Mouse (Mus musculus) MEL (cell line): ENCODE measurements around the gene Npm1. TPM values are rescaled to one million over a fixed set of nuclear protein-coding genes. Genes with fewer than 3 reads are reported as not detected.

ENCODE experiments used
- DNase-seq: peaks from one replicate; pipeline ENCODE4 v3.0.0; 2011; ENCODE audit warnings: low read depth, low spot score
- H3K27ac ChIP-seq: 2 replicates; pipeline ENCODE4 v1.5.1; 2012; ENCODE audit warnings: low read depth, mild to moderate bottlenecking, control low read depth, low read length, moderate library complexity; ENCODE audit not compliant: control insufficient read depth
- H3K27me3 ChIP-seq, 2 experiments: fragments of 150-350 bp in 1 of 2; sonication (generic) in 1 of 2; 2 replicates each; pipeline ENCODE4 v1.6.1; 2012; ENCODE audit warnings: low read length in 2 of 2, mild to moderate bottlenecking in 2 of 2, improper control_type of control experiment in 1 of 2, moderate library complexity in 1 of 2; ENCODE audit not compliant: insufficient read depth in 2 of 2, control insufficient read depth in 1 of 2
- H3K36me3 ChIP-seq, 2 experiments: 2 replicates each; pipeline ENCODE4 v1.6.1; 2012 to 2014; ENCODE audit warnings: low read length in 2 of 2, improper control_type of control experiment in 1 of 2, inconsistent platforms in 1 of 2, mild to moderate bottlenecking in 1 of 2; ENCODE audit not compliant: insufficient read depth in 2 of 2, control insufficient read depth in 1 of 2
- H3K4me1 ChIP-seq, 2 experiments: fragments of 150-350 bp in 1 of 2; sonication (generic) in 1 of 2; 2 replicates each; pipeline ENCODE4 v1.6.1; 2012; ENCODE audit warnings: low read length in 2 of 2, improper control_type of control experiment in 1 of 2, mild to moderate bottlenecking in 1 of 2; ENCODE audit not compliant: insufficient read depth in 2 of 2, control insufficient read depth in 1 of 2
- H3K4me3 ChIP-seq, 2 experiments: fragments of 150-350 bp in 1 of 2; sonication (generic) in 1 of 2; 2 replicates each; pipeline ENCODE4 v1.5.1; 2012; ENCODE audit warnings: low read depth in 2 of 2, low read length in 2 of 2, mild to moderate bottlenecking in 2 of 2, moderate library complexity in 2 of 2, control low read depth in 1 of 2, improper control_type of control experiment in 1 of 2; ENCODE audit not compliant: control insufficient read depth in 1 of 2, insufficient read depth in 1 of 2
- H3K79me2 ChIP-seq: 2 replicates; pipeline ENCODE4 v1.6.1; 2012; ENCODE audit warnings: mild to moderate bottlenecking, low read length, moderate library complexity; ENCODE audit not compliant: control insufficient read depth, poor library complexity, insufficient read depth
- H3K9ac ChIP-seq: 2 replicates; pipeline ENCODE4 v1.6.1; 2012; ENCODE audit warnings: low read depth, mild to moderate bottlenecking, control low read depth, low read length, moderate library complexity; ENCODE audit not compliant: control insufficient read depth, poor library complexity, severe bottlenecking
- H3K9me3 ChIP-seq: fragments of 150-350 bp; sonication (generic); replicated peaks from 2 replicates; pipeline ENCODE4 v1.6.1; 2012; ENCODE audit warnings: mild to moderate bottlenecking, low read length, improper control_type of control experiment, moderate library complexity; ENCODE audit not compliant: insufficient read depth
- ELF1 ChIP-seq: IDR thresholded peaks from 2 replicates; pipeline ENCODE4 v1.6.1; 2014; ENCODE audit warnings: low read depth, mild to moderate bottlenecking, inconsistent platforms, low read length, improper control_type of control experiment, moderate library complexity
- EP300 ChIP-seq, 2 experiments: IDR thresholded peaks; 2 replicates each; pipeline ENCODE4 v1.6.1; 2011; ENCODE audit warnings: improper control_type of control experiment in 2 of 2, low read length in 2 of 2, low read depth in 1 of 2, mild to moderate bottlenecking in 1 of 2
- MEF2A ChIP-seq: IDR thresholded peaks from 2 replicates; pipeline ENCODE4 v1.6.1; 2014; ENCODE audit warnings: low read depth, mild to moderate bottlenecking, inconsistent platforms, low read length, improper control_type of control experiment; ENCODE audit not compliant: poor library complexity, insufficient replicate concordance, severe bottlenecking; ENCODE audit errors: extremely low read depth
- MXI1 ChIP-seq: IDR thresholded peaks from 2 replicates; pipeline ENCODE4 v1.6.1; 2011; ENCODE audit warnings: mild to moderate bottlenecking, low read depth, low read length, improper control_type of control experiment
- MYC ChIP-seq: IDR thresholded peaks from 2 replicates; pipeline ENCODE4 v1.6.1; 2011; ENCODE audit warnings: low read depth, mild to moderate bottlenecking, low read length, improper control_type of control experiment, moderate library complexity
- NRF1 ChIP-seq: IDR thresholded peaks from 2 replicates; pipeline ENCODE4 v1.6.1; 2014; ENCODE audit warnings: low read depth, mild to moderate bottlenecking, inconsistent platforms, low read length, improper control_type of control experiment, moderate library complexity; ENCODE audit not compliant: poor library complexity, insufficient read depth, severe bottlenecking
- POLR2A ChIP-seq, 2 experiments: IDR thresholded peaks; 2 replicates each; pipeline ENCODE4 v1.6.1; 2011 to 2012; ENCODE audit warnings: low read length in 2 of 2, mild to moderate bottlenecking in 2 of 2, control low read depth in 1 of 2, improper control_type of control experiment in 1 of 2, low read depth in 1 of 2, moderate library complexity in 1 of 2; ENCODE audit not compliant: control insufficient read depth in 1 of 2, insufficient read depth in 1 of 2, poor library complexity in 1 of 2
- RAD21 ChIP-seq: IDR thresholded peaks from 2 replicates; pipeline ENCODE4 v1.6.1; 2011; ENCODE audit warnings: mild to moderate bottlenecking, low read depth, low read length, improper control_type of control experiment
- SIN3A ChIP-seq: IDR thresholded peaks from 2 replicates; pipeline ENCODE4 v1.6.1; 2012; ENCODE audit warnings: low read length, improper control_type of control experiment, inconsistent platforms
- UBTF ChIP-seq: IDR thresholded peaks from 2 replicates; pipeline ENCODE4 v1.6.1; 2012; ENCODE audit warnings: low read depth, mild to moderate bottlenecking, inconsistent platforms, low read length, improper control_type of control experiment, moderate library complexity, borderline replicate concordance; ENCODE audit not compliant: insufficient read depth
- USF1 ChIP-seq: IDR thresholded peaks from 2 replicates; pipeline ENCODE4 v1.6.1; 2014; ENCODE audit warnings: low read depth, mild to moderate bottlenecking, inconsistent platforms, low read length, improper control_type of control experiment, moderate library complexity
- USF2 ChIP-seq, 2 experiments: IDR thresholded peaks; 2 replicates each; pipeline ENCODE4 v1.6.1; 2011 to 2012; ENCODE audit warnings: improper control_type of control experiment in 2 of 2, low read length in 2 of 2, borderline replicate concordance in 1 of 2, inconsistent platforms in 1 of 2, low read depth in 1 of 2, mild to moderate bottlenecking in 1 of 2; ENCODE audit not compliant: insufficient read depth in 1 of 2
- polyA plus RNA-seq, 2 experiments: library from polyadenylated mRNA; stranded (reverse) in 1 of 2; unstranded in 1 of 2; fragments of >175 nt in 1 of 2; fragments of >200 nt in 1 of 2; gene quantifications; 2 replicates each; pipeline versions ENCODE4 v1.2.1 to v1.2.4; 2012; ENCODE audit warnings: low replicate concordance in 2 of 2, low read depth in 1 of 2; ENCODE audit not compliant: insufficient read length in 2 of 2, insufficient read depth in 1 of 2, missing spikeins in 1 of 2
- total RNA-seq: library from RNA; depleted of rRNA; stranded (reverse); fragments of 300-350 nt; gene quantifications from 2 replicates; pipeline ENCODE4 v1.2.3, GENCODE M21; 2012

Npm1 gene
- total and polyA plus RNA-seq, 3 experiments = 839 to 4,033 (median 3,244) TPM

DNA sequence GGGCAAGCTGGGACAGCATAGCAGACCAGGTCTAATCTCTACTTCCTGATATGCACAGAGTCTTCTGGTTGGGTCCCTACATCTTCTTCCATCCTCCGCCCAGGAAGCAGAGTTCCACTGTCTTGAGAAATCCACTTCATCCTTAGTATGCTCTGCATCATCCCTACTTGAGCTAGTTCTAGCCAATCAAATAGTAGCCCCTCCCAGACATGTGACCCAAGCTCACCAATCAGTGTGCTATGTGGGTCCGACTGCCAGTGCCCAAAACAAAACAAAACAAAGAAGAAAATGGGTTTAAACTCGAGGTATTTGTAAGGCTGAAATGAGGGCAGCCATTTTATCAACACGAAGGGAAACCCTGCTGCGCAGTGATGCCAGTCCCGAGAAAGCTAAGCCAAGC lies 44.5 kb downstream of the Npm1 start:
- peak; percentile 17 for DNase-seq

GRCm38 (mm10) chr11:33115796-33116195 lies 47.2 kb downstream of the Npm1 start:
- H3K36me3 ChIP-seq = no peaks in the 10 kb centered on the region; a peak in 1 of 4 replicates
- no peak overlapping the region for H3K4me3 ChIP-seq
- H3K9me3 ChIP-seq = no peaks in the 10 kb centered on the region
- no peaks in the 10 kb centered on the region for H3K79me2 ChIP-seq
- H3K27ac ChIP-seq = no peak overlapping the region
- no peaks in the 10 kb centered on the region; a peak in 1 of 4 replicates for H3K27me3 ChIP-seq
- H3K4me1 ChIP-seq = no peaks in the 10 kb centered on the region
- no peak for DNase-seq
- H3K9ac ChIP-seq = no peak overlapping the region
- no peak for TF ChIP-seq MYC
- TF ChIP-seq MXI1 = no peak
- no peak for TF ChIP-seq SIN3A
- TF ChIP-seq USF2 (IDR thresholded peaks at IDR 0.05; ENCODE audit: borderline replicate concordance in 1 of 2, insufficient read depth in 1 of 2, low read depth in 1 of 2, low read length in 2 of 2) = no peak
- TF ChIP-seq RAD21 = no peak

More for the DNA sequence above, 44.5 kb downstream of the Npm1 start:
- no peaks in the 10 kb centered on the region for H3K4me1 ChIP-seq
- TF ChIP-seq USF1 = peak; percentile 72
- TF ChIP-seq NRF1 = no peak
- no peaks in the 10 kb centered on the region; a peak in 1 of 4 replicates for H3K36me3 ChIP-seq
- no peak overlapping the region for H3K9ac ChIP-seq
- no peaks in the 10 kb centered on the region for H3K27me3 ChIP-seq
- no peaks in the 10 kb centered on the region for H3K79me2 ChIP-seq
- H3K4me3 ChIP-seq = no peak overlapping the region
- no peak overlapping the region for H3K27ac ChIP-seq
- no peaks in the 10 kb centered on the region for H3K9me3 ChIP-seq

DNA sequence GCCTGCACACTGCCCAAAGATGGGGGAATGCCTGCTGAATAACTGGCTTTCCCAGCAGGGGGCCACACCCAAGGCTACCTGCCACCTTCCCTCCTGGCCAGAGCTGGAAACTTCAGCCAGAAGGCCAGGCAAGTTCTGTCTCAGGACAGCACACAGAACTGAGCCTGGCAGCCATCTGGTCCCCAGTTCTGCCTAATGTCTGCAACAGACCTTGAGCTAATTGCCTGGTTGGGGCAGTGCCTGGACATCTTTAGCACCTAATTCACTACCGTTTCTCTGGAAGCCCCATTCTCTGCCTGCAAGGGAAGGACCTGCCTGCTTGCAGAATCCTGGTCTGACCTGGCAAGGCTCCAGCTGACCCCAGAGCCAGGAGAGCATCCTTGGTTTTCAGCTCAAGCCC lies 50.6 kb downstream of the Npm1 start:
- Histone ChIP-seq H3K9me3 (no peaks in the 10 kb centered on the region), H3K79me2 (no peaks in the 10 kb centered on the region), H3K4me1 (no peaks in the 10 kb centered on the region), H3K9ac (no peak overlapping the region), H3K27ac (no peak overlapping the region), H3K4me3 (no peak overlapping the region), H3K36me3 (no peaks in the 10 kb centered on the region), H3K27me3 (no peaks in the 10 kb centered on the region; a peak in 1 of 4 replicates)
- no peak for DNase-seq
- no peak for TF ChIP-seq MEF2A

DNA sequence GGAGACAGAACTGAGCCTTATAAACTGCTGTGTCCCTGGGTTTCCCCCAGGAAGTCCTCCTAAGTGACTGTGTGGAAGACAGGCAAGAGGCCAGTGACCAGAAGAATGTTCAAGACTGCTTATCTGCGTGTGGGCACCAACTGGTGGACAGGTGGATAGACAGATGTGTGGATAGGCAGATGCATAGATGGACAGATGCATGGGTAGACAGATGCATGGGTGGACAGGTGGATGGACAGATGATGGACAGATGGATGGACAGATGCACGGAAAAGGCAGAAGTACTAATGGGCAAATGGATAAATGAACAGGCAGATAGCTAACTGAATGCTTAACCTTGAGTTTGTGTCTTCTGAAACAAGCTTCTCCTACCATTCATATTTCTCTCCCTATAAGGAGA lies 52.9 kb downstream of the Npm1 start:
- no peak overlapping the region for H3K27ac ChIP-seq
- DNase-seq = no peak
- no peak overlapping the region for H3K9ac ChIP-seq
- H3K36me3 ChIP-seq = no peaks in the 10 kb centered on the region
- H3K4me1 ChIP-seq = no peaks in the 10 kb centered on the region
- TF ChIP-seq POLR2A (IDR thresholded peaks at IDR 0.05; ENCODE audit: control insufficient read depth in 1 of 2, insufficient read depth in 1 of 2, low read depth in 1 of 2, low read length in 2 of 2, poor library complexity in 1 of 2) (no peak), EP300 (IDR thresholded peaks at IDR 0.05; ENCODE audit: low read depth in 1 of 2, low read length in 2 of 2) (no peak), USF1 (no peak), MEF2A (no peak), ELF1 (no peak), UBTF (no peak)
- H3K27me3 ChIP-seq = no peaks in the 10 kb centered on the region; a peak in 1 of 4 replicates
- no peaks in the 10 kb centered on the region for H3K9me3 ChIP-seq
- no peaks in the 10 kb centered on the region for H3K79me2 ChIP-seq
- no peak overlapping the region for H3K4me3 ChIP-seq
